Mouse (Mus musculus) heart, embryonic 10.5 days (tissue): ENCODE results near the gene Ncapd2. TPM values are rescaled to one million over a fixed set of nuclear protein-coding genes. Genes with fewer than 3 reads are reported as not detected.

Source experiments
- DNase-seq: peaks from one replicate; pipeline ENCODE4 v3.0.0-alpha.2; 2017; ENCODE audit warnings: low spot score
- H3K27ac ChIP-seq: fragments of 300-500 bp; sonication (generic); 2 replicates; pipeline ENCODE4 v1.5.1; 2016; ENCODE audit warnings: mild to moderate bottlenecking
- H3K27me3 ChIP-seq: fragments of 300-500 bp; sonication (generic); 2 replicates; pipeline ENCODE4 v1.6.1; 2016; ENCODE audit warnings: mild to moderate bottlenecking; ENCODE audit not compliant: poor library complexity, insufficient read depth, severe bottlenecking
- H3K36me3 ChIP-seq: fragments of 300-500 bp; sonication (generic); 2 replicates; pipeline ENCODE4 v1.6.1; 2016; ENCODE audit warnings: mild to moderate bottlenecking, moderate library complexity
- H3K4me1 ChIP-seq: fragments of 300-500 bp; sonication (generic); 2 replicates; pipeline ENCODE4 v1.6.1; 2016; ENCODE audit warnings: mild to moderate bottlenecking
- H3K4me3 ChIP-seq: fragments of 300-500 bp; sonication (generic); 2 replicates; pipeline ENCODE4 v1.5.1; 2016; ENCODE audit warnings: mild to moderate bottlenecking, moderate library complexity
- H3K9me3 ChIP-seq: fragments of 300-500 bp; sonication (generic); 2 replicates; pipeline ENCODE4 v1.6.1; 2016; ENCODE audit warnings: mild to moderate bottlenecking, moderate library complexity
- WGBS: fragments of 180-500 bp; shearing (Covaris S2); methylation state at CpG from one replicate; pipeline ENCODE4 v1.1.7; 2016; 5-methylcytosine and 5-hydroxymethylcytosine counted together
- polyA plus RNA-seq: library from polyadenylated mRNA; unstranded; fragments of >200 nt; fragmentation: Nextera tagmentation; extraction: Ambion mirVana; gene quantifications from 2 replicates; pipeline ENCODE4 v1.2.1, GENCODE M21; 2016

The Ncapd2 gene
- polyA plus RNA-seq, 1 experiment from 2014 or later: 140 TPM

- peaks cover 38% of the 10 kb centered on the region for H3K4me1 ChIP-seq
- H3K4me3 ChIP-seq: no peak overlapping the region
- H3K36me3 ChIP-seq: no peaks in the 10 kb centered on the region
- no peaks in the 10 kb centered on the region for H3K9me3 ChIP-seq
- 59% methylated on average over 9 of the region's 9 CpGs for WGBS
- no peaks in the 10 kb centered on the region for H3K27me3 ChIP-seq
- H3K27ac ChIP-seq: no peak overlapping the region
- DNase-seq: no peak
Measured at GRCm38 (mm10) chr6:125230571-125230970, 39.1 kb upstream of the Ncapd2 start.

- Histone ChIP-seq H3K4me3 (no peak overlapping the region), H3K9me3 (no peaks in the 10 kb centered on the region), H3K4me1 (peaks cover 4% of the 10 kb centered on the region), H3K27me3 (peaks cover 4% of the 10 kb centered on the region; the same call in 1 of the 2 replicates), H3K36me3 (no peaks in the 10 kb centered on the region), H3K27ac (no peak overlapping the region)
- 76% methylated on average over 5 of the region's 5 CpGs for WGBS
- DNase-seq: no peak
Measured at GRCm38 (mm10) chr6:125225518-125226115, 34.1 kb upstream of the Ncapd2 start.

- Histone ChIP-seq H3K27me3 (peaks cover 4% of the 10 kb centered on the region; the same call in 1 of the 2 replicates), H3K4me3 (no peak overlapping the region), H3K27ac (no peak overlapping the region), H3K36me3 (0 out of 2 replicates have a peak, but pooled peaks cover 5% of the 10 kb centered on the region), H3K4me1 (0 out of 2 replicates have a peak, but pooled peaks cover 2% of the 10 kb centered on the region), H3K9me3 (no peaks in the 10 kb centered on the region)
- DNase-seq: no peak
- 84% methylated on average over 3 of the region's 3 CpGs for WGBS
Measured at GRCm38 (mm10) chr6:125222577-125222976, 31.1 kb upstream of the Ncapd2 start.

DNA sequence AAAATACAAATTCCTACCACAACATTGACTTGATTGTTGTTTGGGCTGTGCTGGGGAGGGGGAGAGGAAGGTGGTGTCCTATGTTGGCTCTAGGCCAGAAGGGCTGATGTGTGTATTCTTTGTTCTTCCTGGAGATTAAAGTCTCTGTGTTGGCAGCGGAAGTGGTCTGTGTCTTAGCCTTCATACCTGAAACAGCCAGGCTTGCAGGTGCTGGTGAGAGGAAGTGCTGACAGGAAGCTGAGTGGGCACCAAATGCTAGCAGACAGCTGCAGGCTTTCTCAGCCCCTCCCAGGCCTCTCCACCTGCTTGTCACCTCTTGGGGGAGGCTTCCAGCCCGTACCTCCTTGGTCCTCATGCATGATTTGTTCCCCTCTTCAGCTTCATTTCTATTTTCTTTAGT lies 30.6 kb upstream of the Ncapd2 start:
- DNase-seq: no peak
- H3K4me3 ChIP-seq: no peak overlapping the region
- H3K4me1 ChIP-seq: 0 out of 2 replicates have a peak, but pooled peaks cover 2% of the 10 kb centered on the region
- no peak overlapping the region for H3K27ac ChIP-seq
- 0 out of 2 replicates have a peak, but pooled peaks cover 5% of the 10 kb centered on the region for H3K36me3 ChIP-seq
- H3K9me3 ChIP-seq: no peaks in the 10 kb centered on the region
- peaks cover 4% of the 10 kb centered on the region; the same call in 1 of the 2 replicates for H3K27me3 ChIP-seq
- WGBS: 51% methylated on average over 2 of the region's 2 CpGs

DNA sequence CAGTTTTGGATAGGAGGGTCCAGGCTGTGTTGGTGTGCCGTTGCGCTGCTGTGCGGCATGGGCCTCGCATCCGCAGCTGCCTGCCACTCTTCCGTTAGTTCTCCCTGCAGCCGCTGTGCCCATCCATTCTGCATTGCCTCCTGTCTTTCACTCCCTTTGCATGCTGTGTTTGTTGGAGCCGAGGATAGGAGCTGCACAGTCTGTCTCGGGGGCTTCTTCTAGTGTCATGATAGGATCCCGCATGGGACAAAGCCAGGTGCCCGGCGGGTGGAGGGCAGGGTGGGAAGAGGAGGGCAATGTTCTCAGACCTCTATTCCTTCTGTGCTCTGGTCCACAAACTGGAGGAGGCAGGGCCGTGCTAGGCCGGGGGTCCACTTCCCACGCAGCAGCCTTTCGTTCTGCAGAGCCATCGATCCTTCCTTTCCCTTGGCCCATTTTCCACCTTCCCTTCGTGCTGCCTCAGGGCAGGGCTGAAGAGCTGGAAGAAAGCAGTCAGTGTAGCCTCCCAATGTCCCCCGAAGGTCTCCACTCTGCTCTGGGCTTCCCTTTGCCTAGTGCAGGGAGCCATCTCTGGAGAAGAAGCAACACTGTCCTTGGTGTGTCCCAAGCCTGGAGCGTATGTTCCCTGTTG lies 29.7 kb upstream of the Ncapd2 start:
- DNase-seq: no peak
- Histone ChIP-seq H3K36me3 (0 out of 2 replicates have a peak, but pooled peaks cover 5% of the 10 kb centered on the region), H3K27ac (no peak overlapping the region), H3K27me3 (peaks cover 11% of the 10 kb centered on the region), H3K4me1 (0 out of 2 replicates have a peak, but pooled peaks cover 6% of the 10 kb centered on the region), H3K9me3 (no peaks in the 10 kb centered on the region), H3K4me3 (no peak overlapping the region)
- 87% methylated on average over 20 of the region's 20 CpGs for WGBS

GRCm38 (mm10) chr6:125218963-125219362 lies 27.5 kb upstream of the Ncapd2 start:
- no peak for DNase-seq
- H3K27ac ChIP-seq: no peak overlapping the region
- no peak overlapping the region for H3K4me3 ChIP-seq
- no peaks in the 10 kb centered on the region for H3K9me3 ChIP-seq
- WGBS: 80% methylated on average over 4 of the region's 4 CpGs
- H3K4me1 ChIP-seq: 0 out of 2 replicates have a peak, but pooled peaks cover 6% of the 10 kb centered on the region
- peaks cover 9% of the 10 kb centered on the region; the same call in 1 of the 2 replicates for H3K27me3 ChIP-seq
- H3K36me3 ChIP-seq: 0 out of 2 replicates have a peak, but pooled peaks cover 5% of the 10 kb centered on the region

- no peak overlapping the region for H3K27ac ChIP-seq
- H3K9me3 ChIP-seq: no peaks in the 10 kb centered on the region
- H3K4me3 ChIP-seq: no peak overlapping the region
- no peak for DNase-seq
- H3K36me3 ChIP-seq: 0 out of 2 replicates have a peak, but pooled peaks cover 5% of the 10 kb centered on the region
- H3K27me3 ChIP-seq: peaks cover 20% of the 10 kb centered on the region; the same call in 1 of the 2 replicates
- H3K4me1 ChIP-seq: 0 out of 2 replicates have a peak, but pooled peaks cover 6% of the 10 kb centered on the region
- WGBS: 79% methylated on average over 11 of the region's 11 CpGs
Measured at GRCm38 (mm10) chr6:125217899-125218298, 26.4 kb upstream of the Ncapd2 start.

GRCm38 (mm10) chr6:125216898-125217297 lies 25.4 kb upstream of the Ncapd2 start:
- peaks cover 27% of the 10 kb centered on the region; the same call in 1 of the 2 replicates for H3K27me3 ChIP-seq
- 0 out of 2 replicates have a peak, but pooled peaks cover 4% of the 10 kb centered on the region for H3K4me1 ChIP-seq
- no peak overlapping the region for H3K4me3 ChIP-seq
- no peaks in the 10 kb centered on the region for H3K9me3 ChIP-seq
- H3K27ac ChIP-seq: no peak overlapping the region
- WGBS: 76% methylated on average over 2 of the region's 2 CpGs
- no peak for DNase-seq
- 0 out of 2 replicates have a peak, but pooled peaks cover 5% of the 10 kb centered on the region for H3K36me3 ChIP-seq

DNA sequence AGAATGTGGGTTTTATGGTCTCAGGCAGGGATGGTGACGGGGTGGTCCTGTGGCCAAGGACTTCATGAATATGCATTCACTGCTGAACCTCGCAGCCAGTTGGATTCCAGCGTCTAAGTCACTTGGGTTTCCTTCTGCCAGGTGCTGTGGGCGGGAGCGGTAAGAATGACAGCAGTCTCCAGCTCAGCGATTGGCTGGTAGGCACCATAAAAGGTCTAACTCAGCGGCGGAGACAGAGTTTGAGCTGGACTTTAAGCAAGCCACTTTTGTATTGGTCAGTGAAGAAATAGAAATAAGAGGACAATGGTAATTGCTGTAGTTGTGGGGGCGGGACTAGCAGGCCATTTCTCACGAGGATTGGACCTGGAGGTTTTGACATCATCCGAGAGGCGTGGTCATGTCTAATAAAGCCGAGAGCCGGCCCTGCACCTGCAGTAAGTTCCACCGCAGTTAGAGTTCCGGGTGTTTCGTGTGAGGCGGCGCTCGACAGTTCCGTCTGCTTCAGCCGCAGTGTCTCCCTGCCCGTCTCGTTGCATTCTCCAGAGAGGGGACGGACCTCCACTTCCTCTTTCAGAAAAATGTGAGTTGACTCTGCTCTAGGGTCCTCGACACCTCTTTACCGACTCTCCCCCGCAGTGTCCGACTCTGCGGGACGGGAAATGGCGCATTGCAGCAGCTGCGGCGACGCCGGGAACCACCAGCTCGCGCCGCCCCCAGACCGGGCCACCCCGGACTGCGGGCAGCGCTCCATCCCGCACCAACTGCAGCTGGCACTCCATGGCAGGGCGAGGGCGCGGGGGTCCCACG lies 23.9 kb upstream of the Ncapd2 start, which contains the start of gene Vamp1:
Gene Vamp1 (plus strand): TSS at position 404 of the 807 bp plus-strand sequence.
- under 1% methylated on average over 48 of the region's 48 CpGs for WGBS
- H3K4me1 ChIP-seq: 0 out of 2 replicates have a peak, but pooled peaks cover 4% of the 10 kb centered on the region
- H3K4me3 ChIP-seq: peak within 1 kb of the TSS; percentile 84
- H3K9me3 ChIP-seq: no peaks in the 10 kb centered on the region
- peak; percentile 98 for DNase-seq
- H3K36me3 ChIP-seq: 0 out of 2 replicates have a peak, but pooled peaks cover 5% of the 10 kb centered on the region
- peaks cover 27% of the 10 kb centered on the region; the same call in 1 of the 2 replicates for H3K27me3 ChIP-seq
- H3K27ac ChIP-seq: peak within 1 kb of the TSS; percentile 90

DNA sequence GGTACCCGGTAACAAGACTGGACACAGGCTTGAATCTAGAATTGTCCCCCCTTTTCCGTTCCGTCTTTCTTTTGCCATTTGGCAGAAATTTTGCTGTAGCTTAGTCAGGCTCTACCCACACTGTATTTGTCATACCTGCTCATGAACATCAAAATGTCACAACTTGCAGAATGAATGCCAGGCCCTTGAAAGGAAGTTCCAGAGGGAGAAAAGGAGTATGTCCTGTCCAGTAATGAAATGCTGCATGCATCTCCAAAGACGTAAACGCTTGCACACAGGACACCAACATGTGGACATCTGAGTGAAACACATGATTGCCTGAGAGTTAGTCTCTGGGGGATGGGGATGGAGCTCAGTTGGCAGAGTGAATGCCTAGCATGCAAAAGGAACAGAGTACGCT lies 22.2 kb upstream of the Ncapd2 start:
- 73% methylated on average over 6 of the region's 6 CpGs for WGBS

DNA sequence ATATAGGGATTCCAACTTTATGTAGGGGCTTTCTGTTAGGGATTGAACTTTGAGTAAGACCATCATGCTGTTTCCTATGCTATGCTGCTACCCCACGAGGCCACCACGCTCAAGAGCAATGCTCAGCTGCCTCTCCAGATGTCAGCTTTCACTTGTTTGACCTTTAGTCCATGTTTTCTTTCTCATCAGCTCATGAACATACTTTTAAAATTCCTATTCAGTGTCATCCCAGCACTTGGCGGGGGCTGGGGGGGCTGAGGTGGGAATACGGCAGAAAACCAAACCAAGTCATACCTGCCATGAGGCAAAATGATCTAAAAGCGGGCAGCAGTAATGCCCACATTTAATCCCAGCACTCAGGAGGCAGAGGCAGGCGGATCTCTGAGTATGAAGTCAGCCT lies 21.6 kb upstream of the Ncapd2 start:
- peak; percentile 63 for DNase-seq
- Histone ChIP-seq H3K4me3 (no peak overlapping the region), H3K36me3 (no peaks in the 10 kb centered on the region), H3K27me3 (peaks cover 27% of the 10 kb centered on the region; the same call in 1 of the 2 replicates), H3K27ac (no peak overlapping the region), H3K9me3 (no peaks in the 10 kb centered on the region), H3K4me1 (0 out of 2 replicates have a peak, but pooled peaks cover 4% of the 10 kb centered on the region)
- WGBS: 59% methylated on average over 6 of the region's 6 CpGs

More for the DNA sequence above, 22.2 kb upstream of the Ncapd2 start:
- no peak overlapping the region for H3K27ac ChIP-seq
- peak; percentile 42 for DNase-seq
- H3K9me3 ChIP-seq: no peaks in the 10 kb centered on the region
- H3K36me3 ChIP-seq: no peaks in the 10 kb centered on the region
- H3K4me1 ChIP-seq: 0 out of 2 replicates have a peak, but pooled peaks cover 4% of the 10 kb centered on the region
- peaks cover 27% of the 10 kb centered on the region; the same call in 1 of the 2 replicates for H3K27me3 ChIP-seq
- no peak overlapping the region for H3K4me3 ChIP-seq

- Histone ChIP-seq H3K36me3 (no peaks in the 10 kb centered on the region), H3K27ac (no peak overlapping the region), H3K27me3 (peaks cover 27% of the 10 kb centered on the region; the same call in 1 of the 2 replicates), H3K4me1 (0 out of 2 replicates have a peak, but pooled peaks cover 4% of the 10 kb centered on the region), H3K9me3 (no peaks in the 10 kb centered on the region), H3K4me3 (no peak overlapping the region)
- DNase-seq: peak; percentile 33
- WGBS: 41% methylated on average over 2 of the region's 2 CpGs
Measured at GRCm38 (mm10) chr6:125212621-125213020, 21.1 kb upstream of the Ncapd2 start.
